Mouse (Mus musculus): Measurements from ENCODE around the gene Saal1.
"Not testable (repeated sequence)": the region's sequence is repeated elsewhere in the genome, so short reads cannot be mapped to it uniquely, and the experiment has no call there.

The Saal1 gene

DNA sequence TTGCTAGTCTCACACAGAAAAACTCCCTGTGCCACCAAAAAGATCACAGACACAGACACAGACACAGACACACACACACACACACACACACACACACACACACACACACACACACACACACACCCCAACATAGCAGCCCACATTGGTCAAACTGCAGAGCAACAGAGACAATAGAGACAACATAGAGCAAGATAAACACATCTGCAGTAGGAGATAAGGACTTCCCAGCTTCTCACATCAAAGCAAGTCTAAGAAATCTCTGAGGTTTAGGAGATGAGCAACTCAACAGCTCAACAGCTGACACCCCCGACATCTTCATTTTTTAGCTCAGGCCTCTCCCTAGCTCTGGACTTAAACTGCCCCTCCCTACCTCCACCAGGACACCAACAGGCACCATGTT is 13.7 kb downstream of the Saal1 start:
- DNase-seq (ENCODE audit: extremely low read depth, low read depth), result peak; percentile 70

DNA sequence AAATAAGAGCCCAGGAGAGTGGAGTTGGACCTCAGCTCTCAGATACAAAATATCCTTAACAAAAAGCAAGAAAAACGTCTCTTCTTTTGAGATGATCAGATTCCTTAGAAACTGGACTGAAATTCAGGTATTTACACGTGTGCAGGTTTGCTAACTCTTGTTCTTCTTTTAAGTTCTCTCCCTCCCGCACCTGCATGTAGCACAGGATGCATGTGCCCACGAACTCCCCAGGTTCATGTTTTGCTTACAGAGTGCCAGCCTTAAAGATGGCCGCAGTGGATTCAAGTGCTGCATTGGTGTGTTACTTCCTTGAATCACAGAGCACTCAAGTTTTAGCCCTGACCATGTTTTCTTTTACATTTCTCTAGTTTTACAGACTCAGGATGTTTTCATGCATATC is 23.7 kb downstream of the Saal1 start:
- DNase-seq (ENCODE audit: extremely low read depth, low read depth), result no peak

DNA sequence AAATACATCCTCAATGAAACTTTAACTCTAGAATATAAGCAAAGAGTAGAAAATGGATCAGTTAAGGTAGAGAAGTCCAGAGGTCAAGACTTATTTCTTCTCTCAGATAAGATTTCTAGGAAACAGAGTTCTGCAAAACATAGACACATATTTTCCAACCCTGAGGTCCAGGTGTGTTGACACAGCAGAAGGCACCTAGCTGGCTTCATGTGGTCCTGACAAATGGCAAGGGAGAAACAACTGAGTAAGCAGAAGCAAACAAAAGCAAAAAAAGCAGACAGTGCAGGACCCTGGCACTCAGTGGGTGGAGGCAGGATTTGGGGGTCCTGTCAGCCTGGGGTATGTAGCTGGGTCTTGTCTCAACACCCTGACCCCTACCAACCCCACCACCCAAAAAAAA is 29.7 kb downstream of the Saal1 start:
- no peak for DNase-seq (ENCODE audit: extremely low read depth, low read depth)

DNA sequence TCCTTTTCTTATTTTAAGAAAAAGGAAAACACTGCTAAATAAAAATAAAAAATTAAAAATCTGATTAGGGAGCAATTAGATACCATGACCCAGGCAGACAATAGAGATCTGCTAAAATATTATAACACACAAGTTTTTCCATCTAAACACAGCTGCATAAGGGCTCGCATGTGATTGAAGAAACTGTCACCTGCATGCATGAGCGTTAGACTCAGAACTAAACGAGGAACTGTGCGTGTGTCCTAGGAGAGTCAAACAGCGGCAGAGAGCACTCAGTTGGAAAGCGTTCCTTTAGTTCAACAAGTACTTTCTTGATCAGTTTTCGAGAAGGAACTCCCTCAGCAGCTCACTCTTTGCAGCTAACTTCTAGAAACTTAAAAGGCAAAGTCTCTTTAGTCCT is 31.4 kb downstream of the Saal1 start:
- not testable (repeated sequence) for DNase-seq (ENCODE audit: extremely low read depth, low read depth)

DNA sequence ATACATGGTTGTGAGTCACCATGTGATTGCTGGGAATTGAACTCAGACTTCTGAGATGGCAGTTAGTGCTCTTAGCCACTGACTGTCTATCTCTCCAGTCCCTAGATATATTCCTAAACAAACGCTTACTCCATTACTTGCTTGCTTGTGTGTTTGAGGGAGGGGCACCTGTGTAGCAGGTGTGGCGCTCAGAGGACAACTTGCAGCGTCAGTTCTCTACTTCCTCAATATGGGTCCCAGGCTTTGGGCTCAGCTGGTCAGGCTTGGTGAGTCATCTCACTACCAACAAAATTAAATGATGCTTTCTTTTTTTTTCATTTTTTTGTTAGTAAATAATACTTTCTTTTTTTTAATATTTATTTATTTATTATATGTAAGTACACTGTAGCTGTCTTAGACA is 32.1 kb downstream of the Saal1 start:
- DNase-seq (ENCODE audit: extremely low read depth, low read depth), result no peak

DNA sequence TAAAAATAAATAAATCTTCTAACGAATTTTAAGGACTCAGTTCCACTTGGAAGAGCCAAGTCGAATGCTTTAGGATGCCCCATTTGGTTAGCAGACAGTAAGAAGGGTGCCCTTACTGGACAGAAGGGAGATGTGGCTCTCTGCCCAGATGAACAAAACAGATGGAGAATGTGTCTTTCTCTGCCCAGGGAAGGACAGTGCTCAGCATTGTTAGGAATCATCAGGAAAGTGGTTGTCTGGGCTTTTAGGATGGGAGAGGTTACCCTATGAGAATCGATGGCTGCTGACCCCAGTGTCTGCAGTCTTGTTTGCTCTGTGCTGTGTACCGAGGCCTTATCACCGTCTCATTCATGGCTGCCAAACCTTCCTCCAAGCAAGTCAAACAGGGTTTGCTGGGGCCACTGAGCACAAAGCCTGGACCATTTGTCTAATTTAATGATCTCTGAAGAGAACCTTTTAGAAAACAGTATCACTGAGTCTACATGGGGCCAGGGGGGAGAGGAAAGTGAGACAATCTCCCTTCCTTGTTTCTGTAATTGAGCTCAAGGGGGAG is 33.6 kb downstream of the Saal1 start:
- DNase-seq (ENCODE audit: extremely low read depth, low read depth), result no peak

DNA sequence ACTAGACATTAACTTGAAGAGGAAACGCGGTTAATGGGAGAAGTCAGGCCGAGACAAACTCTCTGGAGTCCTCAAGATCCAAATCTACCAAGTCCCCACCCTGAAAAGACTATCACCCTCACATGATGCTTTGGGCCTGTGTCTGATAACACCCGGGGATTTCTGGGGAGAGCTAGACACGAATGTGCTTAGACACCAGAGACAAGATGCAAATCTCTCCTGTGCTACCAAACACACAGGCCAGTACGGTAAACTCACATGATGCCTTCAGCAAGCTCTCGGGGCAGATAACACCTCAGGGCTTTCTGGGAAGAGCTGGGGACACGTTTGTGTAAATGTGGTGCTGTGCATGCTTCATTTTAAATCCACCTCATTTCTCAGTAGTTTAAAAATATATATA is 34.6 kb downstream of the Saal1 start:
- DNase-seq (ENCODE audit: extremely low read depth, low read depth), result no peak

DNA sequence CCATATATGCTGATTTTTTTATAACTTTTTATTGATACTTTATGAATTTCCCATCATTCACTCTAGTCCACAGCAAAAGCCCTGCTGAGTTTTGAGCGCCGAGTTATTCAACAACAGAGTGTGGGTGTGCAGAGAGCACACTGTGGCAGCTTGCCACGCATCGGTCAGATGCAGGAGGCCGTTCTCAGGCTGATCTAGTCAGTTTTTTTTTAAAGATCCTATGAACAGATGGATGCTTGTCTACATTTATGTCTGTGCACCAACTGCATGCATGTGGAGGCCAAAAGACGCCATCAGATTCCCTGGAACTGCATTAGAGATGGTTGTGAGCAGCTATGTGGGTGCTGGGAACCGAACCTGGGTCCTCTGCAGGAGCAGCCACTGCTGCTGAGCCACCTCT is 35.4 kb downstream of the Saal1 start:
- DNase-seq (ENCODE audit: extremely low read depth, low read depth), result no peak

DNA sequence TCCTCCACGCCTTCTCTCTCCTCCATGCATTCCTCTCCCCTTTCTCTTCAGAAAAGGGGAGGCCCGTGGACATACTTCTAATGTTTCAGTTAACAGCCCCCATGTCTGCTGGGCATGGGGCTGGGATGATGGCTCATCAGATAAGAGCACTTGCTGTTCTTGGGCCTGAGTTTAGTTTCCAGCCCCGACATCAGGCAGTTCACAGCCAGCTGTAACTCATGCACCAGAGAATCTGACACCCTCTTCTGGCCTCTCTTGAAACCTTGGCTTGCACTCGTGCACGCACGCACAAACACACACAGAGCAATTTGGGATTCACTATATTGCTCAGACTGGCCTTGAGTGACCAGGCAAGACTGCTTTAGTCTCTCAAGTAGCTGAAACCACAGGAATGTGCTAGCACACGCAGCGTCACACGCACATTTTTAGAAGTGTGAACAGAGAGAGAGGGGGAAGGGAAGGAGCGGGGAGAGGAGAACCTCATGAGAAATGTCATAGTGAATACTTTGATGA is 38.3 kb downstream of the Saal1 start, which contains the start of gene Tph1:
Gene Tph1, minus strand, starts transcription at position 378 of the 513 bp plus-strand sequence.
- DNase-seq (ENCODE audit: extremely low read depth, low read depth), result no peak

DNA sequence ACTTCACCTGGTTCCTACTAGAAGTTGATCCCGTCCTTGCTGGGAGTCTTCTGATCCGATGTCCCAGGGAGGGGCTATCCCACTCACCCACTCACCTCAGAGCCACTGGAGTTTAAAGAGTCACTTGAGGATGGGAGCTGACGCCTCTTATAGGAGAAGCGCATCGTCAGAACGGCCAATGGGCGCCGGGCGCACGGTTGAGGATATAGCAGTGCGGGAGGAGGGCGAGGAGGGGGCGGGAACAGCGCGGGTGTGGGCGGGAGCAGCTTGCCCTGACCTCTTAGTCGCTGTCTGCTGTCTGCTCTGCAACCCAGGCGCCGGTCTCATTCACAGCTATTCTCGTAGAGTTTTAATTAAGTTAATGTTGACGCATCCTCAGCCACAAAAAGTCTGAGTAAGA is 43.2 kb downstream of the Saal1 start:
- DNase-seq (ENCODE audit: extremely low read depth, low read depth), result no peak

DNA sequence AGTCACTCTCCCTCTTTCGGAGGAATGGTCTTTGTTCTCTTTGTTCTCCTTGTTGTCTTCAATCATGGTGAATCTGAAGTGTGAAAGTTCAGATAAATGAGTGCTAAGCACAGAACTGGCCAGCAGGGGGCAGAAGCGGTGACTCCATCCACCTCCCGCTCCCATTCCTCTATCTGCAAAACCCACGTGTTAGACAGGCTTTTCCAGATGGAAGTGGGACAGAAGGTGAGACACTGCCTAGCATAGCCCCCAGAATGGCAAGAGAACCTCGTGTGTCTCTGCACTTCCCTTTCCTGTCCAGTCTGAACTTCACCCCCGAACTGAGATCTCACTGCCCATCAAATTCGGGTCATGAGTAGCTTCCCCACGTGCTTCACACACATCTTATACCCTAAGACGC is 45.2 kb downstream of the Saal1 start:
- peak; percentile 30 for DNase-seq (ENCODE audit: extremely low read depth, low read depth)

DNA sequence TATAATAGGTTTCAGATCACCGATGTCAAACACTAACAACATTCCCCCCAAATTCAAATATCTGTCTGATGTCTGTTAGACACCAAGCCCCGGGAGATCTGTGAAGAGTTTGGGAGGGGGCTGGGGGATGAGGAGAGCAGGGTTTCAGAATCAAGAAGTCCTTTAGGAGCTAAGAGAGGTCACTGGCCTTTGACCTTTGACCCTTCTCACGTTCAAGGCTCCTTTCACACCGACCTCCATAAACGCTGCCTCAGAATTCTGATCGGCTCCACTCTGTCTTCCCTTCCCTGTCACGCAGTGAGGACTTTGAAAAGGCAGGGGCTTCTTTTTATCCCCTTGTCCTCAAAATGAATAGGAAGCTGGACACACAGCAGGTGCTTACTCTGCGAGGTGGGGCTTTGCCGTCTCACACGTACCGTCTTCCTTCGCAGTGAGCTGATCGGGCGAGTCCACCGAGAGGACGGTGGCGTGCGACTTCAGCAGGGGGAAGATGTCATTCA is 48.8 kb downstream of the Saal1 start:
- no peak for DNase-seq (ENCODE audit: extremely low read depth, low read depth)

DNA sequence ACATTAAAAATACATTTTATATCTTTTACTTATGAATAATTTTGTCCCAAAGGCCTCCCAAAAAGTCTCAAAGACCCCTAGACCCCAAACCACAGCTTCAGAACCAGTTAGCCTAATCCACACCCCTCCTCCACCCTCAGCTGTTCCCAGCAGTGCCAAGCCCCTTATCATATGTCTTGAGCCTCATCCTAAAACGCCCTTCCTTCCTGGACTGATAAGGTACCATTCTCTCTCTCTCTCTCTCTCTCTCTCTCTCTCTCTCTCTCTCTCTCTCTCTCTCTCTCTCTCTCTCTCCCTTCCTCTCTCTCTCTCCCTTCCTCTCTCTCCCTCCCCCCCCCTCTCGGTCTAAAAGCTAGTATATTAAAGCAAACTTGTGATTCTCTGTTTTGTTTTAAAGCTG is 58.2 kb downstream of the Saal1 start:
- DNase-seq (ENCODE audit: extremely low read depth, low read depth), result peak; percentile 43

DNA sequence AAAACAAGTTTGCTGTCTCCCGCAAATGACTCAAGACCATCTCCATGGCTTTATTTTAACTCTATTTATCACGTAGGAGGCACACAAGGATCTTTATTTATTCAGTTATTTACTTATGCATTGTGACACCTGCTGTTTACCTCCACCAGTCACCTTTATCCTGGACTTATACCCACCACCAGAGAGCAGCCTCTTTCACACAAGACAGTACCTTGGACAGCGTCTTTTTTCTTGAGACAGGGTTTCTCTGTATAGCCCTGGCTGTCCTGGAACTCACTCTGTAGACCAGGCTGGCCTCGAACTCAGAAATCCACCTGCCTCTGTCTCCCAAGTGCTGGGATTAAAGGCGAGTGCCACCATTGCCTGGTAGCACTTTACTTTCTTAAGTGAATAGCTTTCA is 60.2 kb downstream of the Saal1 start:
- not testable (repeated sequence) for DNase-seq (ENCODE audit: extremely low read depth, low read depth)

DNA sequence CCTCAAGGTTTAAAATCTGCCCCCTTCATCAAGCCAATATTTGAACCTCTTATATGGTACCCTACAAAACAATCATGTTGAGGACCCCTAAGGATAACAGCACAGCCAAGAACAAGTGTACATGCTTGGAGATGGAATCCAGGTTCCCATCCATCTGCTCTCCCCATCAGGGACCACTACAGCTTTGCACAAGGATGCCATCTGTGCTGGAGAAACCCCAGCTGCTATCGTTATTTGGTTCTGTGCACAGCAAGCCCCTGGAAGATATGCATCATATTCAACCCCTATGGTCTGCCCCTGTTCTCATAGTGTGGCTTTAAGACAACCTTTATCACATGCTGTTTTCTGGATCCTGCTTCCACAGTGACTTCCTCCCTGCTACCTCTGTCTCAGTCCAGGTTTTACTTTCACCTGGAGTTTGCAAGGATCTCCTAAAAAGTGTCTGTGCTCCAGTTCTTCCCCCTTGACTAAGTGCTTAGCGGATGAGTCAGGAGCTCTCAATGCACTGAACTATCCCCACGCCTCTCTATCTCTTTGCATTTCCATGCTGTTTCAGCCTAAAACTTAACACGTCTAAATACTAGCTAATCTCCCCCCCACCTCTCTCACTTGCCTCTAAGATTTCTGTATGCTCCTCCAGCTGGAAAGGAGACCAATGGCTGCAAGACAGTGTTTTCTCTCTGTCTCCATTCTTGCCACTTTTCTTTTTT is 61.9 kb downstream of the Saal1 start:
- DNase-seq (ENCODE audit: extremely low read depth, low read depth), result no peak

DNA sequence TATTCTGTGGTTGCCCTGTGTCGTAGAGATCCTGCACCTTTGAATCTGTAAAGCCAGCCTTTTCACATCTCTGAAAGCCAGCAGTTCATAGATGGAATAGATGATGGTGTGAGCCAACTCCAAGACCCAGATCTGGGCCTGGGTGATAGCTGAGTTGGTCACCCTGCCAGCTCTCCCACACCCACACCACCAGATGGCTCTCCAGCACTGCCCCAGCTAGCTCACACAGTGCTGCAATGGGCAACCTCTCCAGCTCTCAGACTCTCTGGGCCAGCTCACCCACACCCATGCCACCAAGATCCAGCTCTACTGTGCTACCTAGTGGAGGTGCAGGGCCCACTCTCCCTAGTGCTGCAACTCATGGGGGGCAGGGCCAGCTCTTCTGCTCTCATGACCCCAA is 67.3 kb downstream of the Saal1 start:
- no peak for DNase-seq (ENCODE audit: extremely low read depth, low read depth)

DNA sequence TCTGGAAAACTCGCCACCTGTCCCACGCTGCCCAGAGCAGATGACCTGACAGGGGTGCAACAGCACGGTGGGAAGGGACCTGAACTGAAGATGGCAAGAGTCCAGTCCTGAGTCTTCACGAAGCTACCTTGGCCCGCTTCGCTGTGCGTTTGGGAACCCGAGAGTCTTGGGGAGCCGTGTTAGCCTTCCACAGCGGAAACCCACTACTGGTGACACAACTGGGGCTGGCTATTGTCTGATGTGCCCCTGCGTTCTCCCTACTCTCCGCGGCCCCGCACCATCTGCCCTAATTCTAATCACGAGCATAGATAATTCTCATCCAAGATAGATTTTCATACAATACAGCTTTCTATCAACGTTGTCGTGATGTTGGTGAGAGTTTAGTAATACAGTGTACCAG is 70.4 kb downstream of the Saal1 start:
- no peak for DNase-seq (ENCODE audit: extremely low read depth, low read depth)

DNA sequence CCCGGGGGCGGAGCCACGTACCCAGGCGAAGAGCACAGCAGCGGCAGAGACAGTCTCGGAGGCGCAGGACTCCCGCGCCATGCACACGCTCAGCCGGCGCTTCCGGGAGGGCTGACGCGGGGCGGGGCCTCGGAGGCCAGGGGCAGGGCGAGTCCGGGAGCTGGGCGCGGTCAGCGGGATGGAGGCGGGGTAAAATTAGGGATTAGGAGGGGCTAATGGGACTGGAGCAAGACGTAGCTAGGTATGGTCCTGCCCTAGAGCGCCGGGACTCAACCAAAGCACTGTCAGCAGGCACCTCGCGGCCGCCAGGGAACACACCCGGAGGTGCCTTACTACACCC is 70.8 kb downstream of the Saal1 start, which contains the start of gene Sergef:
Gene Sergef, minus strand, starts transcription at position 116 of the 340 bp plus-strand sequence.
- peak; percentile 65 for DNase-seq (ENCODE audit: extremely low read depth, low read depth)

DNA sequence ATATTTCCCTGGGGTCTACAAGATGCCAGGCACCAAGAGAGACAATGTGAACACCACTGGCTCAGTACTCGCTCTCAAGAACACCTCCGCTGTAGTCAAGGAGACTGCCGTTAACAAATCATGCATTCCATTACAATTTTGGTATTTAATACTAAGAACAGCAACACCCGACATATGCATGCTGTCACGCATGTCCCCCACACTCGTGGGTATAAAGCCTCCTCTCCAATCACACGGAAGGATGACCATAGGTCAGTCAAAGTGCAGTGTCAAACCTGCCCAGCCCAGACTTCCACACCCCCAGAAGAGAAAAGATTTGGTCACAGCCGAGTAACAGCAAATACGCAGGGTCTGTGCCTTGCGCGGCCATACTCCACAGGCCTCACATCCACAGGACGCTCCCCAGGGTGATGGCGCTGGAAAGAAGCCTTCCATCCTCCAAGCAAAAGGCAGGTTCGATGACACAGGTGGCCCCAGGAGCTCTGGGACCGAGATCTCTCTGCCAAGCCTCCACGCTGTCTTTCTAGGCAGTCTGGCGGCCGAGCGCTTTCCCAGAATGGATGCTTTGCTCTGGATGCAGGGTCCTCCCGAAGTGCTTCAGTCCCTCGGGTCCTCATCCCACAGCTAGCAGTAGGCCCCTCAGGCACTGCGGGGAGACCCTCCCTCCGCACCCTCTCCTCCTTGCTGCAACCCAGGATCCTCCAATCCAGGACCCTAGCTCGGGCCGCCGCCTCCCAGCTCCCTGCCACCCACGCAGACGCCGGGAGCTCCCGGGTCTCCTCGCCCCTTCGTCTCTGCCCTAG is 71.4 kb downstream of the Saal1 start:
- DNase-seq (ENCODE audit: extremely low read depth, low read depth), result no peak
